Mouse (Mus musculus) C2C12 (cell line): ENCODE measurements around the gene Chn2. TPM values are rescaled to one million over a fixed set of nuclear protein-coding genes. Genes with fewer than 3 reads are reported as not detected.
A peak's percentile ranks its signal among the peaks of the same experiment; 100 is the strongest.

Source experiments
- H3K27me3 ChIP-seq: one replicate; pipeline ENCODE4 v1.6.1; 2011; ENCODE audit not compliant: control insufficient read depth, insufficient read depth, insufficient read length
- H3K36me3 ChIP-seq: one replicate; pipeline ENCODE4 v1.6.1; 2011; ENCODE audit not compliant: control insufficient read depth, insufficient read depth
- H3K4me3 ChIP-seq: one replicate; pipeline ENCODE4 v1.5.1; 2011; ENCODE audit warnings: mild to moderate bottlenecking, control low read depth; ENCODE audit not compliant: poor library complexity, insufficient read depth, severe bottlenecking
- H3K79me2 ChIP-seq: one replicate; pipeline ENCODE4 v1.6.1; 2011; ENCODE audit not compliant: control insufficient read depth, insufficient read depth
- H3K79me3 ChIP-seq: one replicate; pipeline ENCODE4 v1.6.1; 2011; ENCODE audit warnings: low read depth, control low read depth
- H3ac ChIP-seq: one replicate; pipeline ENCODE3; 2011; ENCODE audit warnings: low read depth; ENCODE audit not compliant: control insufficient read depth, insufficient read length
- CEBPB ChIP-seq: IDR thresholded peaks from one replicate; pipeline ENCODE4 v1.6.1; 2011; ENCODE audit warnings: low read depth, mild to moderate bottlenecking, control low read depth, moderate library complexity
- CTCF ChIP-seq: IDR thresholded peaks from one replicate; pipeline ENCODE4 v1.5.1; 2011; ENCODE audit not compliant: control insufficient read depth, insufficient read depth, insufficient read length
- FOSL1 ChIP-seq: IDR thresholded peaks from one replicate; pipeline ENCODE4 v1.8.0; 2011; ENCODE audit warnings: mild to moderate bottlenecking, low read length; ENCODE audit not compliant: poor library complexity, insufficient read depth, severe bottlenecking
- MAX ChIP-seq: IDR thresholded peaks from one replicate; pipeline ENCODE4 v1.6.1; 2011; ENCODE audit warnings: mild to moderate bottlenecking, control low read depth
- MYOD1 ChIP-seq: IDR thresholded peaks from one replicate; pipeline ENCODE4 v1.6.1; 2011; ENCODE audit warnings: low read depth; ENCODE audit not compliant: control insufficient read depth, insufficient read length
- MYOG ChIP-seq: IDR thresholded peaks from one replicate; pipeline ENCODE4 v1.6.1; 2011; ENCODE audit not compliant: control insufficient read depth, insufficient read length; ENCODE audit errors: extremely low read depth
- USF1 ChIP-seq: IDR thresholded peaks from one replicate; pipeline ENCODE4 v1.6.1; 2011; ENCODE audit warnings: low read depth, mild to moderate bottlenecking, control low read depth, moderate library complexity
- polyA plus RNA-seq: library from polyadenylated mRNA; unstranded; fragments of >200 nt; fragmentation: generic; extraction: Trizol; gene quantifications from one replicate; pipeline ENCODE4 v1.2.1, GENCODE M21; 2012; ENCODE audit warnings: missing spikeins

The Chn2 gene
- polyA plus RNA-seq, 1 experiment: 6.4 TPM

DNA sequence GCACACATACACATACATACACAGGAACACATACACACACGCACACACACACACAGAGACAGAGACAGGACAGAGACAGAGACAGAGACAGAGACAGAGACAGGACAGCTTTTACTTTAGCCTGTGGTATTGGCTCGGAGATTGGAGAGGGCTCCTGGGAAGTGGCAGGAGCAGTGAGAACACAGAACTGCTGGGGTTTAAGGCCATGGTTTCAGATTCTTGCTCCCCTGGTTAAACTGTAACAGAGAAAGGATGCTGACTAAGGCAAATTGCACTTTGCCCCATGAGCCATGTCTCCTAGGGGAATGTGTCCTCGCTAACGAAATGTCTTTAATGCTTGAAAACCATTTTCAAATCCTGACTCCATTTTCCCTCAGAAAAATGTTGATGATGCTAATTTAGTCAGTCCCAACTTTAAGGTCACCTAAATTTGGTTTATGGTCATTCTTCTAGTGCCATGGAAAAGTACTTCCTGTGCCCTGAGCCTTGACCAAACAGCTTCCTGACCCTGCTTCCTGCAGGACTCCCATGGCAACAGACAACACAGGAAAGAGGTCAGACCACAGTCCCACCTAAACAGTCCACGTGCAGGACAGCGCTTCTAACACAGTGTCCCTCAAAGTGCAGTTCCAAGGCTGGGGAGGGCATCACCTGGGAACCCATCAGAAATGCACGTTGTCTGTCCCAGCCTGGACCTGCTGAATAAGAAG is 163.1 kb downstream of the Chn2 start:
- Histone ChIP-seq H3K27me3 (no peaks in the 10 kb centered on the region), H3K79me3 (no peaks in the 10 kb centered on the region), H3ac (no peak overlapping the region), H3K36me3 (no peaks in the 10 kb centered on the region), H3K4me3 (no peak overlapping the region), H3K79me2 (no peaks in the 10 kb centered on the region)
- no peak for TF ChIP-seq MYOG
- TF ChIP-seq MAX: no peak
- no peak for TF ChIP-seq USF1
- TF ChIP-seq FOSL1: no peak
- no peak for TF ChIP-seq MYOD1
- TF ChIP-seq CTCF: no peak
- TF ChIP-seq CEBPB: no peak

DNA sequence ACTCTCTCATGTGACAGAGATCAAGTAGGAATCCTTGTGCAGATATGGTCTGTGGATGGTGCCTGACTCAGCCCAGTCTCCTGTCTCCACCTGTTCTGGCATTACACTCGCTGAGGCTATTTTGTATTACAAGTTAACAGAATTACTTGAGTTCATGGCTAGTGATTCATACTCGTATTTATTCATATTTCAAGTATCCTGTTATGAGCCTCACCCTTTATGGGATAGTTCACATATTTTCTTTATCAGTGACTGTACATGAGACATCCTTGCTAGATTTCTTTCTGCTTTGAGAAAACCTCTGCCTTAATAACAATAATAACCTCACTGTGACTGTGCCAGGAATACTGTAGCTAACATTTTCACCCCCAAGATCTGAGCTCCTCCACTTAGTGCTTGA is 164.0 kb downstream of the Chn2 start:
- TF ChIP-seq MAX (no peak), MYOG (no peak), CTCF (no peak), USF1 (no peak), CEBPB (no peak), MYOD1 (peak; percentile 84), FOSL1 (peak; percentile 75)
- Histone ChIP-seq H3K4me3 (no peak overlapping the region), H3K79me3 (no peaks in the 10 kb centered on the region), H3ac (no peak overlapping the region), H3K27me3 (no peaks in the 10 kb centered on the region), H3K79me2 (no peaks in the 10 kb centered on the region), H3K36me3 (no peaks in the 10 kb centered on the region)

DNA sequence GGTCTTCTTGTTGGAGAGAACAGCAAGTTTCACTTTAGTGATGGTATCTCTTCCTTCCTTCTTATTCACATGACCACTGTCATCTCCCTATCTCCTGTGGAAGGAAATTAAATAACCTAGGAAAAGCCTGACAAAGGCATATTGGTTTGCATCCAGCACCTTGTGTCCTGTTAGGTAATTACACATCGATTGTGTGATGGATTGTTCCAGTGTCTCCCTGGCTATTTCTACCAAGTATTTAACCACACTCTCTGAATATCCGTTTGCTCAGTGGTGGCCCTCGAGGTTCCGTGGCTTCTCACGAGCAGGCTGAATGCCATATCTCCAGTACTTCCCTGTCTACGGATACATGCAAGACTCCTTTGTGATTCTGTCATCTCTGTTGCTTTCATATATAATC is 164.6 kb downstream of the Chn2 start:
- Histone ChIP-seq H3ac (peak overlapping the region; percentile 26), H3K27me3 (no peaks in the 10 kb centered on the region), H3K79me2 (no peaks in the 10 kb centered on the region), H3K79me3 (no peaks in the 10 kb centered on the region), H3K36me3 (no peaks in the 10 kb centered on the region), H3K4me3 (no peak overlapping the region)
- no peak for TF ChIP-seq CEBPB
- TF ChIP-seq MAX: no peak
- no peak for TF ChIP-seq MYOG
- no peak for TF ChIP-seq MYOD1
- TF ChIP-seq FOSL1: no peak
- TF ChIP-seq CTCF: no peak
- no peak for TF ChIP-seq USF1

DNA sequence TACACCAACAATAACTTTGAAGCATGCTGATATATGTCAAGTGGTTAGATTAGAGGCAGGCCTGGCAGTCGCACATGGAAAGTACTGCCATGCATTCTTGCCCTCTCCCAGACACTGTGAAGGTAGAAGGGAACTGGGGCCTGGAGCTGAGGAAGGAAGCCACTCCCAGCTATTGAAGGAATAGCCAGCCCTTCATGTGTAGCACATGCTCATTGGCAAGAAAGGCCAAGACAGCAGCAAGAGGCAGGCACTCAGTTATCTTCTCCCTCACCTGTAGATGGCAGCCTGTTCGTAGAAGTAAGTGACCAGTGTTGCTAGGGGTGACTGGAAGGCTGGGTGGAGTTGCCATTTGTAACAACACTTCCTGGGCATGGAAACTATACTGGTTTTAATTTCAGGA is 165.6 kb downstream of the Chn2 start:
- Histone ChIP-seq H3K4me3 (no peak overlapping the region), H3K27me3 (no peaks in the 10 kb centered on the region), H3K79me3 (no peaks in the 10 kb centered on the region), H3K79me2 (no peaks in the 10 kb centered on the region), H3ac (no peak overlapping the region), H3K36me3 (no peaks in the 10 kb centered on the region)
- TF ChIP-seq CTCF: peak; percentile 24
- no peak for TF ChIP-seq USF1

DNA sequence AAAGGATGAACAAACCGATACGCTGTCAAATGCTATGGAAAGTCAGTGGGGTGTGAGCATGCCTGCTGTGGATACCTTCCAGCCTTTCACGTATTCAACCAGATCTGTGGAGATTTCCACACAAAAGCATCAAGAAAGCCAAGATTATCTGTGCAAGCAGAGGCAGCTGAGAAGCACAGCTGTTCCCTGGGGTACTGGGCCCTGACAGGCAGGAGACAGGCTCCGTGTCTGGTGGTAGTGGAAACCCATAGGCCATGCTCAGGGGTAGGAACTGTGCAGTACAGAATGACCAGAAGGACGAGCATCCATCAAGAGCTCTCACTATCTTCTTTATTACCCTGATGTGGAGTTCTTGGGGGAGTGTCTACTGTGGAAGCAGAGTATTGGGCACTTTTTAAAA is 166.1 kb downstream of the Chn2 start:
- H3ac ChIP-seq: no peak overlapping the region
- H3K79me2 ChIP-seq: no peaks in the 10 kb centered on the region
- no peaks in the 10 kb centered on the region for H3K36me3 ChIP-seq
- H3K4me3 ChIP-seq: no peak overlapping the region
- no peaks in the 10 kb centered on the region for H3K27me3 ChIP-seq
- no peaks in the 10 kb centered on the region for H3K79me3 ChIP-seq
- TF ChIP-seq MYOG (no peak), MAX (no peak), FOSL1 (no peak), CTCF (no peak), MYOD1 (no peak), CEBPB (no peak), USF1 (no peak)

DNA sequence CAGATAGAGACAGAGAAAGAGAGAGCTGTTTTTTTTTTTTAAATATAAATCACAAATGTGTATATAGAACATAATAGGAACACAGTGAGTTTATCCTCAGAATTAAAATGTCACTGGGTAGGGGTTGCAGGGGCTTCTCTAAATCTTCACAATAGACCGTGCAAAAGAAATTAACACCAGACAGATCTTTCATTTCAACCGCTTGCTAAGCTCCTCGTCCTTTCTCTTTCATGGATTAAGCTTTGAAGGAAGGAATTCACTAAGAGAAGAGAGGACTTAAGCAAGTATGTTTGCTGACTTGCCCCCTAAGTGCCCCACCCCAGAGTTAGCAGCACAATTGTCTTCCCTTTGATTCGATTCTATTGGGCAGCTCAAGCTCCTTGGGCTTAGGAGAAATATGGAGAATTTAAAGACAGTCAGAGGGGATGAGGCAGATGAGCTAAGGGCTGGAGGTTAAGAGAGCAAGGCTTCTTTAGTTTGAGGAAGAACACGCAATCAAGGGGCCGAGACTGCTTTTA is 166.9 kb downstream of the Chn2 start:
- Histone ChIP-seq H3K79me3 (no peaks in the 10 kb centered on the region), H3K36me3 (no peaks in the 10 kb centered on the region), H3K27me3 (no peaks in the 10 kb centered on the region), H3ac (no peak overlapping the region), H3K4me3 (no peak overlapping the region), H3K79me2 (no peaks in the 10 kb centered on the region)
- no peak for TF ChIP-seq MYOG
- TF ChIP-seq MYOD1: no peak
- no peak for TF ChIP-seq CTCF
- no peak for TF ChIP-seq CEBPB
- no peak for TF ChIP-seq FOSL1
- no peak for TF ChIP-seq USF1
- no peak for TF ChIP-seq MAX
